ENCODE assay signal across 24 mouse cellular contexts in genomic region chr9:105072991-105073748, GRCm38 (mm10). TPM values are rescaled to one million over a fixed set of nuclear protein-coding genes. Genes with fewer than 3 reads are reported as not detected.
DNase-seq lines count a peak whose midpoint lies in the region; ATAC-seq and TF ChIP-seq lines count a peak whose summit lies in the region.
"Had no signal": no experiment of that assay in that cellular context is flagged by ENCODE, and none has a peak within 500 bp of the region (broad histone marks: within the 10 kb centered on the region; RNA-seq: fewer than 3 reads in every experiment).

No protein-coding gene starts in this region.

- WGBS in liver, adult 2 months, result 79% methylated on average over 4 of the region's 4 CpGs
- WGBS in liver, embryonic 12.5 days (ENCODE audit: insufficient replicate concordance), result 73% methylated on average over 4 of the region's 4 CpGs
- WGBS in midbrain, embryonic 14.5 days, result 38% methylated on average over 4 of the region's 4 CpGs
- 36% methylated on average over 4 of the region's 4 CpGs for WGBS in midbrain, postnatal 0 days
- 92% methylated on average over 4 of the region's 4 CpGs for WGBS in thymus, adult 2 months

- H3K27ac ChIP-seq in liver, adult 2 months (replicated peaks; ENCODE audit: insufficient read depth, low read depth, low read length), result no peak overlapping the region
- no peak overlapping the region for H3K27ac ChIP-seq in liver, embryonic 12.5 days
- H3K27ac ChIP-seq in midbrain, embryonic 14.5 days (replicated peaks; ENCODE audit: low read depth, low read length), result no peak overlapping the region
- no peak overlapping the region for H3K27ac ChIP-seq in midbrain, postnatal 0 days (ENCODE audit: low read depth, low read length)
- H3K27ac ChIP-seq in thymus, adult 2 months (ENCODE audit: control insufficient read depth, insufficient read depth, low read length), result no peak overlapping the region
- H3K27ac ChIP-seq: embryonic facial prominence, embryonic 15.5 days; gastrocnemius, adult 2 months; heart, embryonic 10.5 days; hindbrain, embryonic 14.5 days; limb, embryonic 13.5 days; liver, embryonic 14.5 days had no signal

- TF ChIP-seq POLR2A in liver, adult 2 months (IDR thresholded peaks at IDR 0.05; ENCODE audit: extremely low read depth, insufficient read depth, low read length), result no peak
- TF ChIP-seq POLR2A in thymus, adult 2 months (IDR thresholded peaks at IDR 0.05; ENCODE audit: control insufficient read depth, extremely low read depth, insufficient read depth, low read length, poor library complexity), result no peak

- no peak overlapping the region for H3K4me3 ChIP-seq in liver, adult 2 months (ENCODE audit: insufficient read depth, low read depth, low read length)
- H3K4me3 ChIP-seq in liver, embryonic 12.5 days, result no peak overlapping the region
- no peak overlapping the region for H3K4me3 ChIP-seq in midbrain, embryonic 14.5 days (replicated peaks; ENCODE audit: low read depth, low read length)
- no peak overlapping the region for H3K4me3 ChIP-seq in midbrain, postnatal 0 days (ENCODE audit: low read depth, low read length)
- no peak overlapping the region for H3K4me3 ChIP-seq in thymus, adult 2 months (ENCODE audit: control insufficient read depth, insufficient read depth, low read length)
- H3K4me3 ChIP-seq: embryonic facial prominence, embryonic 15.5 days; gastrocnemius, adult 2 months; heart, embryonic 10.5 days; limb, embryonic 13.5 days had no signal

- no peak overlapping the region for H3K4me2 ChIP-seq in liver, embryonic 12.5 days
- no peak overlapping the region for H3K4me2 ChIP-seq in midbrain, embryonic 14.5 days (ENCODE audit: low read length)
- H3K4me2 ChIP-seq in midbrain, postnatal 0 days (ENCODE audit: low read depth, low read length, poor library complexity, severe bottlenecking), result no peak overlapping the region
- H3K4me2 ChIP-seq: embryonic facial prominence, embryonic 15.5 days; hindbrain, embryonic 14.5 days; limb, embryonic 13.5 days had no signal

- no peaks in the 10 kb centered on the region for H3K4me1 ChIP-seq in liver, adult 2 months (ENCODE audit: control insufficient read depth, insufficient read depth, low read length)
- H3K4me1 ChIP-seq in liver, embryonic 12.5 days, result no peaks in the 10 kb centered on the region
- no peaks in the 10 kb centered on the region for H3K4me1 ChIP-seq in midbrain, embryonic 14.5 days (ENCODE audit: control insufficient read depth, insufficient read depth, low read length)
- no peaks in the 10 kb centered on the region for H3K4me1 ChIP-seq in midbrain, postnatal 0 days (ENCODE audit: insufficient read depth, low read length)
- no peaks in the 10 kb centered on the region for H3K4me1 ChIP-seq in thymus, adult 2 months (replicated peaks; ENCODE audit: control insufficient read depth, insufficient read depth, low read length)
- H3K4me1 ChIP-seq: embryonic facial prominence, embryonic 15.5 days; heart, embryonic 10.5 days; limb, embryonic 13.5 days had no signal

- no peak overlapping the region for H3K9ac ChIP-seq in liver, adult 2 months (ENCODE audit: low read depth, low read length)
- H3K9ac ChIP-seq in liver, embryonic 12.5 days, result no peak overlapping the region
- no peak overlapping the region for H3K9ac ChIP-seq in midbrain, embryonic 14.5 days (replicated peaks; ENCODE audit: low read length)
- no peak overlapping the region for H3K9ac ChIP-seq in midbrain, postnatal 0 days (replicated peaks; ENCODE audit: low read length, poor library complexity, severe bottlenecking)
- H3K9ac ChIP-seq: embryonic facial prominence, embryonic 15.5 days; hindbrain, embryonic 14.5 days; limb, embryonic 13.5 days; liver, embryonic 14.5 days had no signal

- no peaks in the 10 kb centered on the region for H3K9me3 ChIP-seq in liver, embryonic 12.5 days (replicated peaks)
- no peaks in the 10 kb centered on the region for H3K9me3 ChIP-seq in midbrain, embryonic 14.5 days (ENCODE audit: control insufficient read depth, low read length)
- H3K9me3 ChIP-seq in midbrain, postnatal 0 days (ENCODE audit: low read length), result no peaks in the 10 kb centered on the region
- H3K9me3 ChIP-seq: embryonic facial prominence, embryonic 15.5 days; heart, embryonic 10.5 days; limb, embryonic 13.5 days had no signal

- DNase-seq in liver, adult 2 months (ENCODE audit: extremely low read depth, low read depth, low spot score), result peak; percentile 4
- DNase-seq in midbrain, embryonic 14.5 days, result peak; percentile 8
- DNase-seq in midbrain, postnatal 0 days (ENCODE audit: low spot score), result no peak
- peak; percentile 40 for DNase-seq in lung, postnatal 10 days
- DNase-seq in layer of hippocampus, adult 8-10 months (ENCODE audit: low spot score in 2 of 2), result no peak
- no peak for DNase-seq in thymus, adult 2 months
- DNase-seq: adrenal gland, postnatal 10 days; cerebellum, adult 2 months; cerebellum, postnatal 25 days; gastrocnemius, adult 2 months; heart, postnatal 4 days; kidney, adult 8-10 months; layer of hippocampus, adult 9-11 months; right cerebral cortex, postnatal 14 days; spleen, adult 18-20 months; thymus, postnatal 25 days had no signal

- H3K36me3 ChIP-seq in liver, adult 2 months (ENCODE audit: control insufficient read depth, insufficient read depth, low read length), result peaks cover 36% of the 10 kb centered on the region
- H3K36me3 ChIP-seq in liver, embryonic 12.5 days, result peaks cover 88% of the 10 kb centered on the region
- H3K36me3 ChIP-seq in midbrain, embryonic 14.5 days (ENCODE audit: control insufficient read depth, insufficient read depth, low read length), result peaks cover 66% of the 10 kb centered on the region
- peaks cover 49% of the 10 kb centered on the region for H3K36me3 ChIP-seq in midbrain, postnatal 0 days (ENCODE audit: insufficient read depth, low read length)
- peaks cover 57% of the 10 kb centered on the region for H3K36me3 ChIP-seq in thymus, adult 2 months (ENCODE audit: control insufficient read depth, insufficient read depth, low read length)

- H3K79me2 ChIP-seq in liver, adult 2 months (ENCODE audit: control insufficient read depth, insufficient read depth, low read length), result no peaks in the 10 kb centered on the region

- no peaks in the 10 kb centered on the region for H3K27me3 ChIP-seq in liver, adult 2 months (ENCODE audit: control insufficient read depth, insufficient read depth, low read length)
- no peaks in the 10 kb centered on the region for H3K27me3 ChIP-seq in liver, embryonic 12.5 days (replicated peaks)
- no peaks in the 10 kb centered on the region for H3K27me3 ChIP-seq in midbrain, embryonic 14.5 days (ENCODE audit: control insufficient read depth, insufficient read depth, low read length)
- no peaks in the 10 kb centered on the region for H3K27me3 ChIP-seq in midbrain, postnatal 0 days (ENCODE audit: insufficient read depth, low read length)
- no peaks in the 10 kb centered on the region for H3K27me3 ChIP-seq in thymus, adult 2 months (ENCODE audit: control insufficient read depth, insufficient read depth, low read length)
- H3K27me3 ChIP-seq: embryonic facial prominence, embryonic 15.5 days; limb, embryonic 13.5 days had no signal

- ATAC-seq in liver, embryonic 12.5 days, result no peak
- no peak for ATAC-seq in midbrain, embryonic 14.5 days (ENCODE audit: low FRiP score, low TSS enrichment)
- ATAC-seq in midbrain, postnatal 0 days (ENCODE audit: low FRiP score), result no peak
- ATAC-seq: forebrain, embryonic 14.5 days; inflammation-experienced regulatory T-cells, adult 6 months had no signal

- no peak for TF ChIP-seq CTCF in liver, adult 2 months (IDR thresholded peaks at IDR 0.05; ENCODE audit: low read depth, low read length)
- TF ChIP-seq CTCF in midbrain, postnatal 0 days (IDR thresholded peaks at IDR 0.05), result no peak
- TF ChIP-seq CTCF in thymus, adult 2 months (IDR thresholded peaks at IDR 0.05; ENCODE audit: borderline replicate concordance, control insufficient read depth, extremely low read depth, insufficient read depth, low read length, poor library complexity), result no peak

RNA-seq across cellular contexts. Expression of gene Mrpl3, which starts 20.1 kb away (rescaled TPM):
- 20.7 and 32.6 TPM in 2 replicates for total RNA-seq in liver, adult 2 months (2014; rRNA removed)
- 20.4 and 31.8 TPM in 2 replicates for polyA plus RNA-seq in liver, adult 2 months (2012; rRNA removed)
- polyA plus RNA-seq in liver, embryonic 12.5 days (2016; fragmentation: Nextera tagmentation; extraction: Ambion mirVana), result 94.1 and 95.8 TPM in 2 replicates
- polyA plus RNA-seq in midbrain, embryonic 14.5 days (2014; fragmentation: Nextera tagmentation; extraction: Ambion mirVana), result 87.6 and 104 TPM in 2 replicates
- 66.0 and 89.7 TPM in 2 replicates for total RNA-seq in midbrain, postnatal 0 days (2014; rRNA removed)
- 85.2 and 97.1 TPM in 2 replicates for polyA plus RNA-seq in midbrain, postnatal 0 days (2015; fragmentation: Nextera tagmentation; extraction: Ambion mirVana)
- total RNA-seq in layer of hippocampus, adult 8-10 months (2022), result 10 to 100 TPM; 79.7 to 91.2 (median 81.4) TPM
- 110 and 125 TPM in 2 replicates for polyA plus RNA-seq in thymus, adult 2 months (2012; rRNA removed)

RNA-seq across cellular contexts. Expression of gene Nudt16, which starts 58.5 kb away (rescaled TPM):
- total RNA-seq in liver, adult 2 months (2014; rRNA removed), result 8.4 and 8.5 TPM in 2 replicates
- polyA plus RNA-seq in liver, adult 2 months (2012; rRNA removed), result 9.1 TPM in 2 replicates
- polyA plus RNA-seq in liver, embryonic 12.5 days (2016; fragmentation: Nextera tagmentation; extraction: Ambion mirVana), result 7.7 and 7.9 TPM in 2 replicates
- polyA plus RNA-seq in midbrain, embryonic 14.5 days (2014; fragmentation: Nextera tagmentation; extraction: Ambion mirVana), result 30.4 and 33.3 TPM in 2 replicates
- total RNA-seq in midbrain, postnatal 0 days (2014; rRNA removed), result 20.4 and 24.4 TPM in 2 replicates
- polyA plus RNA-seq in midbrain, postnatal 0 days (2015; fragmentation: Nextera tagmentation; extraction: Ambion mirVana), result 33.4 and 35.8 TPM in 2 replicates
- 10 to 100 TPM; 15.9 to 20.0 (median 17.7) TPM for total RNA-seq in layer of hippocampus, adult 8-10 months (2022)
- 42.7 and 49.9 TPM in 2 replicates for polyA plus RNA-seq in thymus, adult 2 months (2012; rRNA removed)

Comparison
In these comparisons a context has a peak if more than half of its experiments do, and no peak if none do; other contexts are left out.
1. DNase-seq: peak in liver, adult 2 months (single experiment), midbrain, embryonic 14.5 days (single experiment) and lung, postnatal 10 days (single experiment); none in midbrain, postnatal 0 days (single experiment), layer of hippocampus, adult 8-10 months (0 of 2) and thymus, adult 2 months (single experiment).